Mouse (Mus musculus): ENCODE results near the gene Marf1. TPM values are rescaled to one million over a fixed set of nuclear protein-coding genes. Genes with fewer than 3 reads are reported as not detected.

Marf1 gene
- polyA plus RNA-seq, 1 experiment from 2014 or later: 17.7 TPM

DNA sequence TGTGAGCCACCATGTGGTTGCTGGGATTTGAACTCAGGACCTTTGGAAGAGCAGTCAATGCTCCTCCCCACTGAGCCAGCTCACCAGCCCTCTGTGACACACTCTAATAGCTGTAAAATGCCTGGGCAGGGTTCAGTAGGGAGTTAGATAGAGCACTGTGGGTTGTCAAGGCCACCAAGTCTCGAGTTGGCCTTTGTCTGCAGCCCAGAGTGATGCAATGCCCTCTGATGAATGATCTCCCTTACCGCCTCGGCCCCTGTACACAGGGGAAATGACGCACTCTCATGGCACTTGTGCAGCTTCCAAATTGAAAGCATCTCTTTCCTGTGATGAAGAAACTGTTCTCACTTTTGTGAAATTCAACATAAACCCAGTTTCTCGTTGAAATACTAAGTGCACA is 31.3 kb downstream of the Marf1 start:
- no peaks in the 10 kb centered on the region for H3K27me3 ChIP-seq
- ATAC-seq (ENCODE audit: insufficient number of reproducible peaks, low FRiP score, low TSS enrichment, low read depth): no peak
- 87% methylated on average over 5 of the region's 5 CpGs for WGBS
- H3K4me3 ChIP-seq: no peak overlapping the region
- no peak overlapping the region for H3K4me2 ChIP-seq
- no peaks in the 10 kb centered on the region for H3K9me3 ChIP-seq
- H3K9ac ChIP-seq: no peak overlapping the region
- H3K4me1 ChIP-seq: no peaks in the 10 kb centered on the region
- no peak overlapping the region for H3K27ac ChIP-seq
- H3K36me3 ChIP-seq: peaks cover 94% of the 10 kb centered on the region

DNA sequence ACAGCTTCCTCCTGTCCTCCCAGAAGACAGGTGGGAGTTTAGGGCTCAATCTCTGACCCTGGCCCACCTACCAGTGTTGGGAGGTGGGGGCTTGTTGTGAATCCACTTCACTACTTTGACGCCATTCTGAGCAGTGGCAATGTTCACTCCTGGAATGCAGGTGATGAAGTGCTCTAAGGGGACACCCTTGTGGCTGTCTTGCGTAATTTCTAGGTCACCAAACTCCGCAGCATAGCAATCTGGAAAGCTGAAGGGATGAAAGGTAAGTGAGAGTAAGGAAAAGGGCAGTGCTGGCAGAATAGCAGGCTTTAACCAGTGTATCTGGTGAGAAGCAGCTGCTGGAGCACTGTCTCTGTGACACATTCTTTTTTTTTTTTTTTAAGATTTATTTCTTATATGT is 31.8 kb downstream of the Marf1 start:
- Histone ChIP-seq H3K27me3 (no peaks in the 10 kb centered on the region), H3K4me2 (no peak overlapping the region), H3K36me3 (peaks cover 93% of the 10 kb centered on the region), H3K9ac (no peak overlapping the region), H3K4me3 (no peak overlapping the region), H3K9me3 (no peaks in the 10 kb centered on the region), H3K27ac (no peak overlapping the region), H3K4me1 (no peaks in the 10 kb centered on the region)
- no peak for ATAC-seq (ENCODE audit: insufficient number of reproducible peaks, low FRiP score, low TSS enrichment, low read depth)
- WGBS: 84% methylated on average over 3 of the region's 3 CpGs

DNA sequence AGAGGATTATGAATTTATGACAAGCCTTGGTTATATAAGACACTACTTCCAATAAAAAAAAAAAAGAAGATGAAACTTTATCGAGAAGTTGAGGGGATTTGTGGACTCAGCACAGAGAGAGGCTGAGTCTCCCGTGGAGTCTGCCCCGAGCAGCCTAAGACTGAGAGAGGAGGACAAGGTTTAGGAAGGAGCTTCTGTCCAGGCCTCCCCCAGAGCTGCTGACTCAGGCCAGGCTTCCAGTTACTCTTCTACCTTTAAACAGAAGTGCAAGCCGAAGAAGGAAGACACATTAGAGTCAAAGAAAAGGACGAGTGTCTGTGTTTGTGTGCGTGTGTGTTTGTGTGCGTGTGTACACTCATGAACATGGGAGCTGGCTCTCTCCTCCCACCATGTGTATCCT is 32.4 kb downstream of the Marf1 start:
- WGBS: 93% methylated on average over 7 of the region's 7 CpGs
- ATAC-seq (ENCODE audit: insufficient number of reproducible peaks, low FRiP score, low TSS enrichment, low read depth): no peak

DNA sequence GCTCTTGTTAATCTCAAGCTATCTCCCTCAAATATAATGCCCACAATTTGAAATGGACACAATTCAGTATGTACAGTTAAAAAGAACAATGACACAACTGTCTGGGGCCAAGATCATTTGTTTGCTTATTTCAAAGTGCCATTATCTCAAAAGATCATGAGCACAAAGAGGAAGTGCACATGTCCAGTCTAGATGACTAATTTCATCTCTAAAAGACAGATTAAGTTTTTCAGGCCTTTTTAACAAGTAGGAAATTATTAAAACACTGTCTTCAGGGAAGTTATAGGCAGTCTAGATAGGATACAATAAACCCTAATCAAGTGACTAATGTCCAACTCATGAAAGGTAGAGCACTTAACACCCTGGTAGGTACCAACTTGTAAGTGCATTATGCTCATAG is 34.2 kb downstream of the Marf1 start:
- Histone ChIP-seq H3K36me3 (peaks cover 93% of the 10 kb centered on the region), H3K9me3 (no peaks in the 10 kb centered on the region), H3K27me3 (no peaks in the 10 kb centered on the region), H3K4me1 (no peaks in the 10 kb centered on the region), H3K4me2 (no peak overlapping the region), H3K27ac (no peak overlapping the region), H3K9ac (no peak overlapping the region), H3K4me3 (no peak overlapping the region)
- no peak for ATAC-seq (ENCODE audit: insufficient number of reproducible peaks, low FRiP score, low TSS enrichment, low read depth)

More for the DNA sequence above, 32.4 kb downstream of the Marf1 start:
- H3K4me3 ChIP-seq: no peak overlapping the region
- peaks cover 93% of the 10 kb centered on the region for H3K36me3 ChIP-seq
- no peaks in the 10 kb centered on the region for H3K27me3 ChIP-seq
- no peak overlapping the region for H3K4me2 ChIP-seq
- H3K9me3 ChIP-seq: no peaks in the 10 kb centered on the region
- no peaks in the 10 kb centered on the region for H3K4me1 ChIP-seq
- no peak overlapping the region for H3K27ac ChIP-seq
- H3K9ac ChIP-seq: no peak overlapping the region

DNA sequence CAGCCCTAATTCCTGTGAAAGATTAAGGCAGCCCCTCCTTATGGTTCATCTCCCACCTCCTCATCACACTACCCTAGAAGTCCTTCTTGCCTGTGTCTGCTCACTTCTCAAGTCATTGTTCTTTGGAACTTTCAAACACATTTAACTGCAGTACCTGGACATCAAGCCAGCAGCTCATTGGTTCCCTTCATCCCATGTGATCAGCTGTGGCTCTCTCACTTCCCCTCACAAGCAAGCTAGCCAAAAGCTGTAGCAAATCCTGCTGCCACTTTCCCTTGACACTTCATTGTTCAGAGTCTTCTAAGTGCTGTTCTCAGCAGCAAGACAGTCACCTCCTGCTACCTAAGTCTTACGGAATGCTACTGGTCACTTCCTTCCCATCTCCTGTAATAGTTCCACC is 37.9 kb downstream of the Marf1 start:
- H3K36me3 ChIP-seq: peaks cover 95% of the 10 kb centered on the region
- 94% methylated on average over 1 of the region's 1 CpGs for WGBS
- H3K4me3 ChIP-seq: no peak overlapping the region
- H3K27me3 ChIP-seq: no peaks in the 10 kb centered on the region
- H3K9ac ChIP-seq: no peak overlapping the region
- H3K4me1 ChIP-seq: no peaks in the 10 kb centered on the region
- no peak for ATAC-seq (ENCODE audit: insufficient number of reproducible peaks, low FRiP score, low TSS enrichment, low read depth)
- no peak overlapping the region for H3K4me2 ChIP-seq
- H3K9me3 ChIP-seq: no peaks in the 10 kb centered on the region
- no peak overlapping the region for H3K27ac ChIP-seq

DNA sequence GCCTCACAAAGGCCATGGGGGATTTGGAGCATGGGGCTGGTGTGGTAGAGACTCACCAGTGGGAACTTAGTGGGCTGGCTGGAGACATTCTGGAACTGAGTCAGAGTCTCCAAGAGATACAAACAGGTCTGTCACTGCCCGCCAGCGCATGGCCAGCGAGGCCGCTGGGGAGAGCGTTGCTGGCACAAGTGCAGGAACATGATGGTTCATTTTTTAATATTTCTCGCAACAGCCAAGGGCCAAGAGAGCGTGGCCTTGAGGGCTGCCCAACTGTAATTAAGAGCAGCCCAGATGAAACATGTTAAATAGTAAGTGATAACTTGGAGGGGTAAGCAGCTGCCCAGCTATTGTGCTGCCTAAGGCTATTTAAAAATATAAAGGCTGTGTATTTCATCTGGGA is 38.4 kb downstream of the Marf1 start:
- no peak overlapping the region for H3K4me2 ChIP-seq
- ATAC-seq (ENCODE audit: insufficient number of reproducible peaks, low FRiP score, low TSS enrichment, low read depth): no peak
- 94% methylated on average over 7 of the region's 7 CpGs for WGBS
- H3K36me3 ChIP-seq: peaks cover 93% of the 10 kb centered on the region
- H3K9me3 ChIP-seq: no peaks in the 10 kb centered on the region
- no peak overlapping the region for H3K9ac ChIP-seq
- no peak overlapping the region for H3K4me3 ChIP-seq
- no peaks in the 10 kb centered on the region for H3K4me1 ChIP-seq
- H3K27ac ChIP-seq: no peak overlapping the region
- H3K27me3 ChIP-seq: no peaks in the 10 kb centered on the region

DNA sequence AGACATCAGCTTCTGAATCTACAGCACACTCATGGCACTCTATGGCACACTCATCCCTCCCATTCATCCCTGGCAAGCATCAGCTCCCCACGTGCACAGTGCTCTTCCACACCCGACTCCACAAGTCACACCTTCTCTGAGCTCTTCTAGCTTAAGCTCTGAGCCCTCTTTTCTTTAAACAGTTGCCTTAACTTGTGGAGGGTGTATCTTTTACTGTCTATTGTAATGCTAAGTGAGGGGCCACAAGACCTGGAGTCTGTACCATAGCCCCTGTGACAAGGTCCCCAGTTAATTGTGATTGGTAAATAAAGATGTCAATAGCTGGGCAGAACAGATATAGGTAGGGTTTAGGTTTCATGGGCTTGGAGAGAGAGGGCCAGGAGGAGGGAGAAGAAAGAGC is 39.2 kb downstream of the Marf1 start:
- Histone ChIP-seq H3K27ac (no peak overlapping the region), H3K9me3 (no peaks in the 10 kb centered on the region), H3K9ac (no peak overlapping the region), H3K4me2 (no peak overlapping the region), H3K36me3 (peaks cover 88% of the 10 kb centered on the region), H3K4me1 (no peaks in the 10 kb centered on the region), H3K4me3 (no peak overlapping the region), H3K27me3 (no peaks in the 10 kb centered on the region)
- ATAC-seq (ENCODE audit: insufficient number of reproducible peaks, low FRiP score, low TSS enrichment, low read depth): no peak
- 87% methylated on average over 2 of the region's 2 CpGs for WGBS

DNA sequence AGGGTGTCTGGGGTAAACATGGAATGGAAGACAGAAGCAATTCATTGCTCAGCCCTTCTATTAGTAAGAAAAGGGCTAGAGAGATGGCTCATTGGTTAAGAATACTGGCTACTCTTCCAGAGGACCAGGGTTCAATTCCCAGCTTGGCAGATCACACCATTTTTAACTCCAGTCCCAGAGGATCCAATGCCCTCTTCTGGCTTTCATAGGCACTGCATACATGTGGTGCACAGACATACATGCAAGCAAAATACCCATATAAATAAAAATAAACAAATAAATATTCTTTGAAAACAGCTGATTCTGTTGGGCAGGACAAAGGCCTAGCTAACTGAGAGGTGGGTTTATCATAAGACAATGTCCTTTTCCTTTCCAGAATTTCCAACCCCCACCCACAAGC is 40.6 kb downstream of the Marf1 start:
- no peak overlapping the region for H3K9ac ChIP-seq
- no peak for ATAC-seq (ENCODE audit: insufficient number of reproducible peaks, low FRiP score, low TSS enrichment, low read depth)
- no peaks in the 10 kb centered on the region for H3K9me3 ChIP-seq
- no peaks in the 10 kb centered on the region for H3K27me3 ChIP-seq
- H3K4me1 ChIP-seq: no peaks in the 10 kb centered on the region
- no peak overlapping the region for H3K4me2 ChIP-seq
- H3K36me3 ChIP-seq: peaks cover 81% of the 10 kb centered on the region
- no peak overlapping the region for H3K4me3 ChIP-seq
- H3K27ac ChIP-seq: no peak overlapping the region

DNA sequence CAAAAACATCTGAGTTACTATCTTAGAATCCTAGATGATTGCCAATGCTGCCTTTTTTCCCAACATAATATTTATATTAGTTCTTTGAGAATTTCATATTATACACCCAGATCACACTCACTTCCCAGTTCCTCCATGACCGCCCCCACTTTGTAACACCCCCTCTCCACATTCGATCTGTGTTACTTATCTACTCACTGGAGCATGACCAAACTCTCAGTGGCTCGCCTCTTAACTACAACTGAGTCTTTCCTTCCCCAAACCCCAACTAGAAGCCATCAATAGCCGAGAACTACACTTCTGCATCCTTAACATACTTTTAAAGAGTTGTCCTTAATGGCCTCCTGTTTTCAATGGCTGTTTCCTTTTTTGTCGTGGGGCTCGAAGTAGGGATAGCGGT is 41.6 kb downstream of the Marf1 start:
- Histone ChIP-seq H3K4me3 (no peak overlapping the region), H3K9me3 (no peaks in the 10 kb centered on the region), H3K36me3 (peaks cover 81% of the 10 kb centered on the region), H3K9ac (no peak overlapping the region), H3K4me2 (no peak overlapping the region), H3K27me3 (no peaks in the 10 kb centered on the region), H3K27ac (no peak overlapping the region), H3K4me1 (no peaks in the 10 kb centered on the region)
- WGBS: 95% methylated on average over 7 of the region's 7 CpGs
- ATAC-seq (ENCODE audit: insufficient number of reproducible peaks, low FRiP score, low TSS enrichment, low read depth): no peak

DNA sequence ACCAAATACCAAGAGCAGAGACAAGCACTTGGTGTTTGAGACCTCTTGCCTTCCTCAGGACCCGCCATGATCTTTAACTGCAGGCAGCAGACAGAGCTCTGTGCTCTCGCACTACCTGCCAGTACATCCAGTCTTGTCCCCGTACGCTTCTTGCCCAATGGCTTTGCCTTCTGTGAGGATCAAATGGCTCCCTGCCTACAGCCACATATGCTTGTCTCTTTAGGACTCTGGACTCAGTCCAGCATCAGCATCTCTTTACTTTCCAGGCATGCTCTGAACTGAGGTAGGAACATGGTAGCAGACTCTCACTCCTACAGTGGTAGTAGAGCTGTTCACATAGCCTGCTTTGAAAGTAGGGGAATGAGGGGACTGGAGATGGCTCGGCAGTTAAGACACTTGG is 42.2 kb downstream of the Marf1 start:
- 91% methylated on average over 5 of the region's 5 CpGs for WGBS
- no peak overlapping the region for H3K27ac ChIP-seq
- no peak overlapping the region for H3K4me2 ChIP-seq
- no peaks in the 10 kb centered on the region for H3K9me3 ChIP-seq
- no peaks in the 10 kb centered on the region for H3K4me1 ChIP-seq
- H3K4me3 ChIP-seq: no peak overlapping the region
- peaks cover 81% of the 10 kb centered on the region for H3K36me3 ChIP-seq
- H3K9ac ChIP-seq: no peak overlapping the region
- no peak for ATAC-seq (ENCODE audit: insufficient number of reproducible peaks, low FRiP score, low TSS enrichment, low read depth)
- H3K27me3 ChIP-seq: no peaks in the 10 kb centered on the region

DNA sequence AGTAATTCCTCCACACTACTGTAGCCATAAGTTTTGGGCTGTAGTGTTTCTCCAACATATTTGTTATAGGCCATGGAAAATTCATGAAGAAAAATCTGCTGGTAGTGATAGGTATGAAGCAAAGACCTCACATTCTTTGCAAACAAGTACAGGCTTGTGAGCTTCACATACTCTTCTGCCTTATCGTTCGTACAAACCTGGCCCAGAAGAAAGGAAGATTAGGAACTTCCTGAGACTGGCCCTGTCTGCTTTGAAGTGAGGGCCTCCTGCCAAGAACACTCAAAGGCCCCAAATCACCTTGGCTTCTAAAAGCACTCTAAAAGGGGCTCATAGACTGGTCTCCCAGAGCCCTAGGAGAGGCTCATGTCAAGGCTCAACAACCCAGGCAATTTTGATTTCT is 45.9 kb downstream of the Marf1 start:
- WGBS: 66% methylated on average over 2 of the region's 2 CpGs
- H3K36me3 ChIP-seq: peaks cover 74% of the 10 kb centered on the region
- H3K4me1 ChIP-seq: no peaks in the 10 kb centered on the region
- no peaks in the 10 kb centered on the region for H3K27me3 ChIP-seq
- no peak overlapping the region for H3K27ac ChIP-seq
- H3K4me3 ChIP-seq: no peak overlapping the region
- no peak for ATAC-seq (ENCODE audit: insufficient number of reproducible peaks, low FRiP score, low TSS enrichment, low read depth)
- H3K9me3 ChIP-seq: no peaks in the 10 kb centered on the region
- no peak overlapping the region for H3K4me2 ChIP-seq
- no peak overlapping the region for H3K9ac ChIP-seq

DNA sequence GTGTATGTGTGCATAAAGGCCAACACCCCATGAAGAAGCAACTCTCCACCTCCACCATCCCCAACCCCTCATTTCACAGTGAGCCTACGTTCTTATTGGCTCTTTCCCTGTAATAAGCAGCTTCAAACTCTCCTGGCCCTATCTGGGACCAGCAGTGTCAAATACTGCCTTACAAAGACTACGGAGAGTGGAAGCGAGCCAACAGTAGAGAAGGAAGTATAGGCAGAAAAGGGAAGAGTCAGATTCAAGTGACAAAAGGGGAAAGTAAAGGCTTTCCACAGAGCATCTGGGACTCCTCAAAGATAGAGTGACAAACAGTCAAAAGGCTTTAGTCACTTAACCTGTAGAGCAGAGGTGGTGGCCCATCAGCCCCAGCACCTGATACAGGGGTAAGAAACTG is 50.4 kb downstream of the Marf1 start:
- Histone ChIP-seq H3K4me1 (no peaks in the 10 kb centered on the region), H3K27ac (no peak overlapping the region), H3K4me2 (no peak overlapping the region), H3K27me3 (no peaks in the 10 kb centered on the region), H3K36me3 (peaks cover 80% of the 10 kb centered on the region), H3K4me3 (no peak overlapping the region), H3K9me3 (no peaks in the 10 kb centered on the region), H3K9ac (no peak overlapping the region)
- 88% methylated on average over 3 of the region's 3 CpGs for WGBS
- no peak for ATAC-seq (ENCODE audit: insufficient number of reproducible peaks, low FRiP score, low TSS enrichment, low read depth)

DNA sequence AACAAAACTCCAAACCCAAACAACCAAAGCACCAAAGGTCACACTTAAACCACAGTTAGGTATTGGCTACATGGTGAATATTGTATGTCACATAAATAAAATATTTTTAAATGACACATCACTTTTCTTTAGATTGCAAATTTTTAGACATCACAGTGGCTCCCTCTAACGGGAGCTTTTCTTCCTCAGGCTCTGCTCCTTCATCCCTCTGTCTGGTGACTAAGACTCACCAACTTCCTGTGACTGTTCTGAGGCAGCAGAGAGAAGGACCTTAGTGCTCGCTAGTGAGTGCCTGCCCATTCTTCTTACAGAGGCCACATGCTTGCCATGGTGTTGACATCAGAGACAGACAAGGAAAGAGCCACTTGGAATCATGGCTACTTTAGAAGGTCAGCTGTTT is 51.0 kb downstream of the Marf1 start:
- no peak for ATAC-seq (ENCODE audit: insufficient number of reproducible peaks, low FRiP score, low TSS enrichment, low read depth)
- Histone ChIP-seq H3K9ac (no peak overlapping the region), H3K9me3 (no peaks in the 10 kb centered on the region), H3K36me3 (peaks cover 76% of the 10 kb centered on the region), H3K27ac (no peak overlapping the region), H3K27me3 (no peaks in the 10 kb centered on the region), H3K4me1 (no peaks in the 10 kb centered on the region), H3K4me2 (no peak overlapping the region), H3K4me3 (no peak overlapping the region)
- WGBS: 83% methylated on average over 2 of the region's 2 CpGs

All from limb, embryonic 15.5 days (tissue).